Mouse (Mus musculus) layer of hippocampus, adult 11-12 months (tissue): ENCODE measurements around the gene Itgb1.

Source experiments
- DNase-seq: peaks from one replicate; pipeline ENCODE4 v3.0.0; 2022; ENCODE audit warnings: low spot score

Gene Itgb1

DNA sequence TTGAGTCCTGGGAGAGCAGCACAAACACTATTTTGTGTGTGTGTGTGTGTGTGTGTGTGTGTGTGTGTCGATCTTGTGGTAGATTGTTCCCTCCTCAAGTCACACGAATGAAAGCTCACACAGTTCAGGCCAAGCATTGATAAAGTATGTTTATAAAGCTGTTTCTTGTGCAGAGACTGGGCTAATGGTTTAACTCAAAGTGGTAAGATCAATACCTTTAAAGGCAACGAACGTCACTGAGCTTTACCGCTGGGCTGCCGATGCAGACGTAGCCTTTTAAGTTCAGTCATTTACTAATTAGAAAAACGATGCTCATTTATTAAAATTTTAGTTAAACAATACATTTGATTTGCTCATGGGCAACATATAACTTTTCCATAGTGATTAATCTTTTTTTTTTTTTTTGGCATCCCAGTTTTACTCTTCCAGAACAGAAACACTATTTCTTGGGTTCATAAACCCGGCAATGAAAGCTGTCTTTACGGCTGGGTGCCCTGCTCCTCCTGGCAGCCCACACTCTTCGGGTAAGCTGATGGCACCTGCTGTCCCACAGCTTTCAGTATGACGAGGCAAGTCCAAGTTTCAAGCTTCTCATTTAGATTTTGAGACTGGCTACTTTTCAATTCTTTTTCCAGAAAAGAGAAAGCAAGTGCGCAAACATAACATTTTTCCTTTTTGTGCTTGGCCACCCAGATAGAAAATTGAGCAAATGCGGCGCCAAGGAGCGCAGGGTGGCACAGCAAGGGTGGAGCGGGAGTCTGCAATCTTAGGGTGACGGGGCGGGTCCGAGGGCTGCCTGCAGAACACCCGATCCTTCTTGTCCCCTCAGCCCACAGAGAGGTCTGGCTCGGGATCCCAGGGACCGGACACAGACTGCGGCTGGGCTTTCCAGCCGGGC, 596 bp upstream of the Itgb1 start:
- DNase-seq, result no peak

DNA sequence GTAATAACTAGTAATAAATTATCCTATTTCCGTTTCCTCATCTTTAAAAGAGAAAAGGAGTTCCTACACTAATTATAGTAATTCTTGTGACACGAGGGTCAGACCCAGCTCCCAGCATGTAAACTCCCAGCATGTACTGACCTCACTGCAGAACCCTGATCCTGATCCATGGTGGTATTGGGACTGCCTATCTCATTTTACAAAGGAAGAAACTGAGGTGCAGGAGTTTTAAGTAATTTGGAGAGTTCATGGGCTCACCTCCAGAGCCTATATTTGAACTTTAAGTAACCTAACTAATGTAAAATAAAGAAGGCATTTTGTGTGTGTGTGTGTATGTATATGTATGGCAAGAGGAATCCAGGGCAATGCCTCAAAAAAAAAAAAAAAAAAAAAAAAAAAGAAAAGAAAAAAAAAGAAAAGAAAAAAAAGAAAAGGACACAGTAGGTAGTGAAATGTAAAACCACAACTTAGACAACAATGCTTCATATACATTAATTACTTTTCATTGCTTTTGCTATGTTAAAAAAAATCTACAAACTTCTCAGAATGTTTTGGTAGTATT, 1.1 kb downstream of the Itgb1 start:
- no peak for DNase-seq

DNA sequence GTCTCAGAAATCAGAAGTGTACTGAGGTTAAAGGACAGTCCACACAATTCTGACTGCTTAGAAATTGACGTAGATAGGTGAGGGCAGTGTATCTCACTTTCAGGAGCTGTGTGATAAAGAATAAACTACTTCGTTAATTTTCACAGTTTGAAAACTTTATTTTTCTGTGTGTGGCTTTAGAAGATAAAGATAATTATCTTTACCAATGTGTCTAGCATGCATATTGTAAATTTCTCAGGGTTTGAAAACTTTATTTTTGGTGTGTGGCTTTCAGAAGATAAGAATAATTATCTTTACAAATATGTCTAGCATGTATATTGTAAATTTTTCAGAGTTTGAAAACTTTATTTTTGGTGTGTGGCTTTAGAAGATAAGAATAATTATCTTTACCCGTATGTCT, 3.2 kb downstream of the Itgb1 start:
- no peak for DNase-seq

DNA sequence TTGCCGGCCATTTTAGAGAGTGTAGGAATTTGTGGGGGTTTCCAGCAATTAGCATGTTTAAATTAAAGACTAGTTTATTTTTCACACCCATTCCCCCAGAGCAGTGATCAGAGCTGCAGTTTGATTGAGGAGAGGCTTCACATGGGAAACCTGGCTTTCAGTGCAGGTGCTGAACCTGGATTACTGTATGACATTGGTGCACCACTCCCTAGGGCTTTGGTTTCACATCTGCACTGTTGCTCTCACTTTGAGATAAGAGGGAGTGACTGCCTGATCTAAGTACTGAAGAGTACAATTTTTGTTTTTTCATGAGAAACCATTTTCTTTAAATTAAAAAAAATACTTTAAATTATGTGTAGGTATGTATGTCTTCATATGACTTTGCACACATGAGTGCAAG, 4.6 kb downstream of the Itgb1 start:
- DNase-seq, result no peak

DNA sequence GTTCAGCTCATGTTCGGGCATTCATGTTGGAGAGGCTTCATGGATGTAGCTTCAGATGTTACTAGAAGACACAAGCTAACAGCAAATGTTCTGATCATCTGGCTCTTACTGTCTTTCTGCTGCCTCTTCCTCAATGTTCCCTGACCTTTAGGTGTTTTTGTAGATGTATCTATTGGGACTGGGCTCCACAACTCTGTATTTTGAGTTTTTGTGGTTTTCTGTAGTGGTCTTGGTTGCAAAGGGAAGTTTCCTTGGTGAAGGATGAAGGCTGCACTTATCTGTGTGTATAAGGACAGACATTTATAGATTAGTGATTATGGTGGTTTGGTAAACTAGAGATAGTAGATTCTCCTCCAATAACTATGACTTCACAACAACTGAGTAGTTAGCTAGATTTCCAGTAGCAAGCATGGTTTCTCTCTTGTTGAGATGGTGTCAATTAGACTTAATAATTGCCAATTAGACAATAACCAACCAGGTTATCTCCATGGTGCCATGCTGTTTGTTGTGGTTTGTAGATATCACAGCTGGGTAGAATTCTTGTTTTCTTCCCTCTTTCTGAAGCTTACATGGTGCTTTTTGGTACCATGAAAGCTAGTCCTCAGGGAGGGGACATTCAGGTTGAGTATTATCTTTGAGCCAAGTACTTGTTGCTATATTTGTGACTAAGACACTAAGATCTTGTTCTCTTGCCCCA, 11.4 kb downstream of the Itgb1 start:
- no peak for DNase-seq

DNA sequence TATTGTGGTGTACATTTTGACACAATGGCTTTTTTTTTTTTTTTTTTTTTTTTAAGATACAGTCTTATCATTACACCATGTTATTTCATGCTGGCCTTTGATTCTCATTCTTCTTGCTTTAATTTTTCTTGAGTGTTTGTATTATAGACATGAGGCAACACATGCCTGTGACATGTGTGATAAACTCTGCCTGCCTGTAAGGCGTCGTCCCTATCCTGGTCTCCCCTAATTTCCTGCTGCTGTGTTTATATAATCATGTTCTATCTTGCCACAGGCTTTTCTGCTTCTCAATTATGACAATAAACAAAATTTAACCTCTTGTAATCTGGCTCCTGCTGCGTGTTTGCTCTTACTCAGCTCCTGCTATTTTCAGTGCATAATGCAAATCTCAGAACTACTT, 12.5 kb downstream of the Itgb1 start:
- no peak for DNase-seq

DNA sequence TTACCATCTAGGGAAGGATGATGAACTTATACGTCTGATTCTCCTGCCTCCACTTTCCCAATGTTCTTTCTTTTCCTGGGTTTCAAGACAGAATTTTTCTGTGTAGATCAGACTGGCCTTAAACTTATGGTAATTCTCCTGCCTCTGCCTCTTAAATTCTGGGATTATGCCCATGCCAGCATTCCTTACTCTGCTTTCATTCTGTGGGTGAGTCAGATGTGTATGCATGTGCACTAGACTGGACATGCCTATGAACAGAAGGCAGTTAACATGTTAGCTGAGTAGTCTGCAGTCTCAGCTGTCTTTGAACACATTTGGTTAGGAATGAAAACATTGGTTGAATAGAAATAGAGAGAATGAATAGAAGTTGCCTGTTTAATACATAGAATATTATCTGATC, 18.9 kb downstream of the Itgb1 start:
- no peak for DNase-seq

DNA sequence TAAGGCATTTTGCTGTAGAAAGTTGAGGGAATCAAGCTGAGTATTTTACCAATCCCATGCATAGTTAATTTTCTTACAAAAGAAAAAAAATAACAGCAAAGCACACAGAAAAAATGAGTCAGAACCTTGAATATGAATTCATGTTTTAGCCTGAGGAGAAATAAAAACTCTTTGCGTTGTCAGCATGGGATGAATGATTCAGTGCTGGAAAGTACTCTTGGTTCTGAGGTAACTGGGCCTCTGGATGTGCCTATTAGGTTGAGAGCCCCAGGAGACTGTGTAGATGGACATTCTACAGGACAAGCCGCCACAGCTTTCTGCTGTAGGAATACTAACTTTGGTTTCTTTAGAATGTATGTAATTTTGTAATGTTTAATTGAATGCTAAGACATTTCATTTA, 19.4 kb downstream of the Itgb1 start:
- no peak for DNase-seq

DNA sequence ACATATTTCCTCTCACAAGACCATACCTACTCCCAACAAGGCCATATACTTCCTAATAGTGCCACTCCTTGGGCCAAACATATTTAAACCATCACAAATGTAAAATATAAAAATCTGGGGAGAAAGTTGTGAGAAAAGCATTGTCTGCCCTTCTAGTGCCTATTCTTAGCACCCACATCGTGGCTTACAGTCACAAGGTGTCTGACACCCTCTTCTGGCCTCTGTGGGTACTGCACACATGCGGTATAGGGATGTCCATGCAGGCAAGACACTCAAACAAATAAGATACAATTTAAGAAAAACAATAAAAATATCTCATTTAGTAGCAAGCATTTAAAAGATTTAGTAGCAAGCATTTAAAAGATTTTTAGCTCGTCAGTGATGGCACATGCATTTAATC, 23.8 kb downstream of the Itgb1 start:
- DNase-seq, result peak; percentile 79

DNA sequence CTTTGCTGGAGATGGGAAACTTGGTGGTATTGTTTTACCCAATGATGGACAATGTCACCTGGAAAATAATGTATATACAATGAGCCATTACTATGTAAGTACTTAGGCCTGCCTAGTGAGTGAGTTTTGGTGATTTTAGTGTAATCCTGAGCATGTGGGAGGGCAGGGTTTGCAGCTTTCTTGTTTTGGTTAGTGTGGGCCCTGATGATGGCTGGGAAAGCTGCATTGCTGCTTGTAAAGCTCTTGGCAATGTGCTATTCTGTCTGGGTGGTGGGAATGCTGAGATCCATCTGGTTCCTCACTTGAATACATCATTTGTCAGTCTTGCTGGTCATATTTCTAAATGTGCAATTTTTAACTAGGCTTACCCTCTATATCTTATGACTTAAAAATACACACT, 30.7 kb downstream of the Itgb1 start:
- peak; percentile 31 for DNase-seq

DNA sequence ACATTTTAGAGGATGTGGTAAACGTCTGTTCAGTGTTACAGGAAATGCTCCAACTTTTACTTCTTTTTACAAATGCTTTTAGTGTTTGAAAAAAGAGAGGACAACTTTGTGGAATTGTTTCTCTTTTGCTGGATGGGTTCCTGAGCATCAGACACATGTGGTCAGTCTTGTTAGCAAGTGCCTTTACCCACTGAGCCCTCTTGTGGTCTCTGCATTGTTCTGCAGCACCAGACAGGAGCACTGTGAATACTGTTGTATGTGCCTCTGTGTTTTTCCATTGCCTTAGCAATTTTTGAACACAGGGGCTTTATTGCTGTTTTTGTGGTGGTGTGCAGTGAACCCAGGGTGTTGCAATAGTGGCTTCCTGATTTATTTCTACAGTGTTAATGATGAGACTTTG, 39.4 kb downstream of the Itgb1 start:
- DNase-seq, result peak; percentile 31

DNA sequence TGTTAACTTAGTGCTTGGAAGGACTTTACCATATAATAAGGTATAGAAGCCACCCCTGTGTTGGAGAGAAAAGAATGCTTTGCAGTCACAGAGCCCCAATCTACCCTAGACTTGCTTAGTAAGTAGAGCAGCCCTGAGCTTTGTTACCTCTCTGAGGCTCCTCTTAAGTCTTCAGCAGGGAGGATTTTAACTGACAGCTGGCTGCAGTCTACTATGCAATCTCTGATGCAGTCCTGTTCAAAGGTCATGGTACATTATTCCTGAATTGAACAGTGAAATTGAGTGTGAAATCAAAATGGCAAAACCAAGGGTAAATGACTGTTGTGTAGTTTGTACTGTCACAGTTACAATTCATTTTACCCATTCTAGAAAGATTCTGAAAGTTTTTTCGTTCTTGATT, 41.8 kb downstream of the Itgb1 start:
- DNase-seq, result no peak

DNA sequence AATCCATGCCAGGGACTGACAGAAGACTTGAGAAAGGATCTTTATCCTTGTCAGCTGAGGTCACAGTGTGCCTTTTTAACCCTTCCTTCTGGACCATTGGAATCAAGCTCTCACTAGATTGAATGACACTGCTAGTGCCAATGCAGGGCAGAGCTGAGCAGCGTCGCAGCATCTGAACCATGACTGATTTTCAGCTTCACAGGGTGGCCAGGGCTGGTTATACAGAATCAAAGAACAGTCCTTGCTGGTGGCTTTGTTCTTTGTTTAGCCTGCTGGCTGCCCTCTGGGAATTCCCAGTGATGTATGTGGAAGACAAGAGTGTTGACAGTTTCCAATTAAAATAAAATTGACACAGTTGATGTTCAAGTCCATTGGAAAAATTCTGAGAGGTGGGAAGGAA, 46.8 kb downstream of the Itgb1 start:
- DNase-seq, result no peak

DNA sequence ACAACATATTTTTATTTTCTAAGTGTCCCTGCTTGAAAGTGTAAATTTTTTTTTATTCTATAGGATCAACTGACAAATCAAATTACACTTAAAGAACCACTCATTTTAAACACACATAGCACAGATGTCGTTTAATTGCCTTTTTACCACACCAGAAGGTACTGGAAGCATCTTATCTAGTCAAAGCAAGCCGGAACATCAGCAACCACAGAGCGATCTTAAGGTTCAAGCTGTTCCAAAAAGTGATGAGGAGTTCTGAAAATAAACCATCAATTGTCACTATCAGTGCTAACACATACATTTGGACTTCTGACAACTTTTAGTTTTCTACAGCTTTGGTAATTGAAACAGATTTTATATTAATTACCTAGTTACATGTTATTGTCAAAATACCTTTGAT, 48.7 kb downstream of the Itgb1 start:
- DNase-seq, result no peak

DNA sequence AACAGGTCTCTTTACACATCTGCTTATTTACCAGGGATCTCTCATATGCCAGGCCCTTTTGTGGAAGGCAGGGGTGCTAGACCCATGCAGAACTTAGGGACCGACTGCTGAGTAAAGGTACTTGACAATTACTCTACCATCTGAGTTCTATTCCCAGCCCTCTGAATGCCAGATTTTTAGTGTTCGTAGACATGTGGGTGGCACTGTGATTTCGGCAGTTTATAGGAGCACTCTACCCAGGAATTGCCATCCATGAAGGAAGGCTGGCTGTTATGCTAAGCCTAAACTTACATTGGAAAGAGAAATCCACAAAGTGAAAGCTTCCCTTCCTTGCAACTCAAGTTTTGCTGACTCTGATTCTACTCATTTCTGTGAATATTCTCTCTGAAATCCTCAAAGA, 50.2 kb downstream of the Itgb1 start:
- no peak for DNase-seq
